Mouse (Mus musculus): Measurements from ENCODE around the gene Kcnj10. TPM values are rescaled to one million over a fixed set of nuclear protein-coding genes. Genes with fewer than 3 reads are reported as not detected.

Gene Kcnj10
- polyA plus RNA-seq, 1 experiment from 2014 or later: 2.5 TPM

DNA sequence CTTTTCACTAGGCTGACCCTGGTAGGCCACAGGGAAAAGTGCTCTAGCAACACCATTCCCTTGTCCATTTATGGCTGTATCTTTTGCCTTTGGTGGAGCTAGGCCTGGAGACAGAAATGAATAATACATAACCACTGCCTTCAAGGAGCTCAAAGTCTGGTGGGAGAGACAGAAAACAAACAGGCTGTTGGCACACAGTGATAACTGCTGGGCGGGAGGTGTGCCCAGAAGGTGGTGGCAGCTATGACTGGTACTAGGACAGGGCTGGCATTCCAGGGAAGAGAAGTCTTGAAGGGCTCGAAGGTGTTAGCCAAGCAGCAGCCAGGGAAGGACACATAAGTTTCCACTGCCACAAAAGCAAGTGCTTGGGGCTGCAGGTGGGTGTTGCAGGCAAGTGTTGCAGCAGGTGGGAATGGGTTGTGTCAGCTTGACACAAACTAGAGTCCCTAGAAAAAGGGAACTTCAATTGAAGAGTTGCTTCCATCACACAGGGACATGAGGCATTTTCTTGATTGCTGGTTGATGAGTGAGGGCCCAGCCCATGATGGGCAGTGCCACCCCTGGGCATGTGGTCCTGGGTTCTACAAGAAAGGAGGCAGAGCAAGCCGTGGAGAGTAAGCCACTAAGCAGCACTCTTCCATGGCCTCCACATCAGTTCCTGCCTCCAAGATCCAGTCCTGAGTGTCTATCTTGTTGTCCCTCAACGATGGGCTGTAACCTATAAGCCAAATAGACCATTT, 72.7 kb downstream of the Kcnj10 start:
- 85% methylated on average over 4 of the region's 4 CpGs for whole genome bisulfite sequencing
- Histone ChIP-seq H3K36me3 (ENCODE audit: control insufficient read depth, insufficient read depth, low read length) (no peaks in the 10 kb centered on the region), H3K4me3 (ENCODE audit: low read depth, low read length) (no peak overlapping the region), H3K4me1 (ENCODE audit: control insufficient read depth, insufficient read depth, low read length) (no peaks in the 10 kb centered on the region), H3K9me3 (replicated peaks; ENCODE audit: control insufficient read depth, low read length, poor library complexity, severe bottlenecking) (no peaks in the 10 kb centered on the region), H3K27ac (ENCODE audit: low read length) (no peak overlapping the region), H3K9ac (ENCODE audit: low read depth, low read length) (no peak overlapping the region), H3K4me2 (ENCODE audit: low read length) (no peak overlapping the region), H3K27me3 (ENCODE audit: control insufficient read depth, insufficient read depth, low read depth, low read length) (no peaks in the 10 kb centered on the region)
- no peak for ATAC-seq

DNA sequence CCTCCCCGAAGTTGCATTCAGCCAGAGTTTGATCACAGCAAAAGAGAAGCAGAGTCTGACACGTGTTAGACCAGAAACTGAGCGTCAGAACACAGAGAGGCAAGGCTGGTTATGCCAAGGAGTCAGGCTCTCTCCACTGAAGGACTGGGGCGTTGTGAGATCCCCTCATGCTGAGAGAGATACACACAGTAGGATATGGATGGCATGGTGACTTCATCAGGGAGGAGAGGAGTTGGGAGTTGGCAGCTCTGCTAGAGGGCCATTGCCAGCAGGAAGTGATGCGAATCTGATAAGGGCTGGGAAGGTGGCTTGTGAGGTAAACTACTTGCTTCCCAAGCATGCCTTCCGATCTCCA, 73.2 kb downstream of the Kcnj10 start:
- Histone ChIP-seq H3K4me1 (ENCODE audit: control insufficient read depth, insufficient read depth, low read length) (no peaks in the 10 kb centered on the region), H3K4me2 (ENCODE audit: low read length) (no peak overlapping the region), H3K4me3 (ENCODE audit: low read depth, low read length) (no peak overlapping the region), H3K36me3 (ENCODE audit: control insufficient read depth, insufficient read depth, low read length) (no peaks in the 10 kb centered on the region), H3K9me3 (replicated peaks; ENCODE audit: control insufficient read depth, low read length, poor library complexity, severe bottlenecking) (no peaks in the 10 kb centered on the region), H3K27me3 (ENCODE audit: control insufficient read depth, insufficient read depth, low read depth, low read length) (no peaks in the 10 kb centered on the region), H3K27ac (ENCODE audit: low read length) (no peak overlapping the region), H3K9ac (ENCODE audit: low read depth, low read length) (no peak overlapping the region)
- WGBS: 83% methylated on average over 6 of the region's 6 CpGs
- ATAC-seq: no peak

DNA sequence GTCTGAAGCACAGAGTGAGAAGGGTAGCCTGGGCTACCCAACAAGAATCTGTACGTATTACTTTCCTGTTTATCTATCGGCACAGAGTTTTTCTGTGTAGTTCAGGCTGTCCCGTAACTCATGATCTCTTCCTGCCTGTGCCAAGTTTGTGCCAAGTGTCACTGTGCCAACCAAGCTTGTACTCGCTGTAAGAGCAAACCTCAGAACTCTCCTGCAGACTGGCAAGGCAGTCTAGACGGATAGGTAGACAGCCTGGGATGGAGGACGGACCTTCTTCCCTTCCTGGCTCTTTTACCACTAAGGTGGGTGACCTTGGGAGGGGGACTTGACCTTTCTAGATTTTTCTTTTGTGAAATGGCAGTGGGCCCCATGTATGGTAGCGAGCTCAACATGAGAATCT, 74.1 kb downstream of the Kcnj10 start:
- Histone ChIP-seq H3K4me1 (ENCODE audit: control insufficient read depth, insufficient read depth, low read length) (no peaks in the 10 kb centered on the region), H3K4me3 (ENCODE audit: low read depth, low read length) (no peak overlapping the region), H3K9me3 (replicated peaks; ENCODE audit: control insufficient read depth, low read length, poor library complexity, severe bottlenecking) (no peaks in the 10 kb centered on the region), H3K27me3 (ENCODE audit: control insufficient read depth, insufficient read depth, low read depth, low read length) (no peaks in the 10 kb centered on the region), H3K9ac (ENCODE audit: low read depth, low read length) (no peak overlapping the region), H3K36me3 (ENCODE audit: control insufficient read depth, insufficient read depth, low read length) (no peaks in the 10 kb centered on the region), H3K4me2 (ENCODE audit: low read length) (no peak overlapping the region), H3K27ac (ENCODE audit: low read length) (no peak overlapping the region)
- 87% methylated on average over 7 of the region's 7 CpGs for WGBS
- ATAC-seq: no peak

DNA sequence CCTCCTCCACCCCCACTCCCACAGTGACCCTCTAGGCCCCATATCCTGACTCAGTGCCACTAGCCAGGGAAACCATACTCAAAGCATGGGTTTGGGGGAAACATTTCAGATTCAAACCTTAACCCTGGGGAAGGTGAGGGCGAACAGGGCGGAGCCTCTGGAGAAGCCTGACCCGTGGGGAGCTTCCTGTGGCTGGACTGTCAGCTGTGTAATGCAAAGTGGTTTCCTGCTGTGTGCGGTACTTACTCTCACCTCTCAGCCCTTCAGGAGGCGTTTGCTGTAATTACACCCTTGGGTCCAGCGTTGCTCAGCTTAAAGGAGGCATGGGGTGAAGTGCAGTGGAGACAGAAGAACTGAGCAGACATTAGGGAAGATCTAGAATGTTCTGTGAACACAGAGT, 77.2 kb downstream of the Kcnj10 start:
- no peak for ATAC-seq
- no peaks in the 10 kb centered on the region for H3K36me3 ChIP-seq (ENCODE audit: control insufficient read depth, insufficient read depth, low read length)
- WGBS: 16% methylated on average over 6 of the region's 6 CpGs

DNA sequence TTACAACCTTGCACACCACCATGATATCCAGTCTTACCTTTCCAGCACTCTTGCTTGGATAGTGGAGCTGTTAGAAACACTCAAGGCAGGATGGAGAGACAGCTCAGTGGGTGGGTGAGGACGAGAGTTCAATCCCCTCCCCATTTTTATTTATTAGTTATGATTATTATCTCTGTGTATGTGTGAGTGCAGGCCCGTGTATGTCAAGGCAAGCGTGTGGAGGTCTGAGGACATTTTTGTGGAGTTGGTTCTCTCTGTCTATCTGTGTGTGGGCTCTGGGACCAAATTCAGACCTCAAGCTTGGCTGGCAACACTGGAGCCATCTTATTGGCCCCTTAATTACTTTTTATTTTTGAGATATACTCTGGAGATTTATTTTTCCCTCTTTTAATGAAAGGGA, 77.6 kb downstream of the Kcnj10 start:
- no peaks in the 10 kb centered on the region for H3K9me3 ChIP-seq (replicated peaks; ENCODE audit: control insufficient read depth, low read length, poor library complexity, severe bottlenecking)
- no peak overlapping the region for H3K4me2 ChIP-seq (ENCODE audit: low read length)
- no peak for ATAC-seq
- H3K4me1 ChIP-seq (ENCODE audit: control insufficient read depth, insufficient read depth, low read length): no peaks in the 10 kb centered on the region
- H3K27ac ChIP-seq (ENCODE audit: low read length): no peak overlapping the region
- 72% methylated on average over 3 of the region's 3 CpGs for WGBS
- no peaks in the 10 kb centered on the region for H3K36me3 ChIP-seq (ENCODE audit: control insufficient read depth, insufficient read depth, low read length)
- no peaks in the 10 kb centered on the region for H3K27me3 ChIP-seq (ENCODE audit: control insufficient read depth, insufficient read depth, low read depth, low read length)
- no peak overlapping the region for H3K4me3 ChIP-seq (ENCODE audit: low read depth, low read length)
- H3K9ac ChIP-seq (ENCODE audit: low read depth, low read length): no peak overlapping the region

More for the DNA sequence above, 77.2 kb downstream of the Kcnj10 start:
- no peak overlapping the region for H3K27ac ChIP-seq (ENCODE audit: low read length)
- no peak overlapping the region for H3K4me2 ChIP-seq (ENCODE audit: low read length)
- no peaks in the 10 kb centered on the region for H3K4me1 ChIP-seq (ENCODE audit: control insufficient read depth, insufficient read depth, low read length)
- H3K9ac ChIP-seq (ENCODE audit: low read depth, low read length): no peak overlapping the region
- no peak overlapping the region for H3K4me3 ChIP-seq (ENCODE audit: low read depth, low read length)
- H3K27me3 ChIP-seq (ENCODE audit: control insufficient read depth, insufficient read depth, low read depth, low read length): no peaks in the 10 kb centered on the region
- H3K9me3 ChIP-seq (replicated peaks; ENCODE audit: control insufficient read depth, low read length, poor library complexity, severe bottlenecking): no peaks in the 10 kb centered on the region

DNA sequence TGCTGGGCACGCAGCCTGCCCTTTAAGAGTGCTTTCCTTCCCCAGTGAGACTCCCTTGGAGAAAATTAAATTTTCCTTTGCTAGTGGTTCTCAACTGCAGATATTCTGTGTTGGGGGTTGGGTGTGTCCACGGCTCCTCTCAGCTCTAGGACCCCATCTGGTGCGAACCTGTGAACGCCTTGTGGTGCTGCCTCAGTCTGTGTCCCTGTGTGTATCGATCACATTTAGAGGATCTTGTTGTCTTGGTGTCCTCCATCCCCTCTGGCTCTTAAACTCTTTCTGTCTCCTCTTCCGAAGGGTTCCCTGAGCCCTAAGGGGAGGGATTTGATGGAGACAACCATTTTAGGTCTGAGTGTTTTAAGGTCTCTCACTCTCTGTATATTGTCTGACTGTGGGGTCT, 79.2 kb downstream of the Kcnj10 start:
- H3K9ac ChIP-seq (ENCODE audit: low read depth, low read length): no peak overlapping the region
- H3K27ac ChIP-seq (ENCODE audit: low read length): no peak overlapping the region
- no peak for ATAC-seq
- H3K4me2 ChIP-seq (ENCODE audit: low read length): no peak overlapping the region
- no peaks in the 10 kb centered on the region for H3K36me3 ChIP-seq (ENCODE audit: control insufficient read depth, insufficient read depth, low read length)
- WGBS: 86% methylated on average over 6 of the region's 6 CpGs
- no peaks in the 10 kb centered on the region for H3K4me1 ChIP-seq (ENCODE audit: control insufficient read depth, insufficient read depth, low read length)
- H3K4me3 ChIP-seq (ENCODE audit: low read depth, low read length): no peak overlapping the region
- no peaks in the 10 kb centered on the region for H3K27me3 ChIP-seq (ENCODE audit: control insufficient read depth, insufficient read depth, low read depth, low read length)
- no peaks in the 10 kb centered on the region for H3K9me3 ChIP-seq (replicated peaks; ENCODE audit: control insufficient read depth, low read length, poor library complexity, severe bottlenecking)

GRCm38 (mm10) chr1:172423393-172423792, 82.4 kb downstream of the Kcnj10 start:
- WGBS: 67% methylated on average over 1 of the region's 1 CpGs
- no peak for ATAC-seq

More at GRCm38 (mm10) chr1:172423393-172423792, 82.4 kb downstream of the Kcnj10 start:
- Histone ChIP-seq H3K9me3 (replicated peaks; ENCODE audit: control insufficient read depth, low read length, poor library complexity, severe bottlenecking) (no peaks in the 10 kb centered on the region), H3K4me2 (ENCODE audit: low read length) (no peak overlapping the region), H3K36me3 (ENCODE audit: control insufficient read depth, insufficient read depth, low read length) (no peaks in the 10 kb centered on the region), H3K4me3 (ENCODE audit: low read depth, low read length) (no peak overlapping the region), H3K4me1 (ENCODE audit: control insufficient read depth, insufficient read depth, low read length) (no peaks in the 10 kb centered on the region), H3K27me3 (ENCODE audit: control insufficient read depth, insufficient read depth, low read depth, low read length) (no peaks in the 10 kb centered on the region), H3K9ac (ENCODE audit: low read depth, low read length) (no peak overlapping the region), H3K27ac (ENCODE audit: low read length) (no peak overlapping the region)

Other genes starting within 250 kb of the Kcnj10 start
- gene Pex19, start 214.5 kb upstream of the Kcnj10 start, polyA plus RNA-seq (2015; fragmentation: Nextera tagmentation; extraction: Ambion mirVana): 160 and 162 TPM in 2 replicates
- 84.7 and 84.9 TPM in 2 replicates for gene Dcaf8, start 193.1 kb upstream of the Kcnj10 start, polyA plus RNA-seq (2015; fragmentation: Nextera tagmentation; extraction: Ambion mirVana)
- 460 and 525 TPM in 2 replicates for gene Pea15a, start 134.4 kb upstream of the Kcnj10 start, polyA plus RNA-seq (2015; fragmentation: Nextera tagmentation; extraction: Ambion mirVana)
- gene Casq1, start 121.3 kb upstream of the Kcnj10 start, polyA plus RNA-seq (2015; fragmentation: Nextera tagmentation; extraction: Ambion mirVana): 1.8 and 2.2 TPM in 2 replicates
- not detected in 2 replicates for gene Atp1a4, start 82.8 kb upstream of the Kcnj10 start, polyA plus RNA-seq (2015; fragmentation: Nextera tagmentation; extraction: Ambion mirVana)
- gene Igsf8, start 79.6 kb upstream of the Kcnj10 start, polyA plus RNA-seq (2015; fragmentation: Nextera tagmentation; extraction: Ambion mirVana): 63.9 and 64.0 TPM in 2 replicates
- gene Atp1a2, start 43.1 kb upstream of the Kcnj10 start, polyA plus RNA-seq (2015; fragmentation: Nextera tagmentation; extraction: Ambion mirVana): 53.2 and 69.0 TPM in 2 replicates
- 7.7 and 7.8 TPM in 2 replicates for gene Kcnj9, start 11.9 kb upstream of the Kcnj10 start, polyA plus RNA-seq (2015; fragmentation: Nextera tagmentation; extraction: Ambion mirVana)
- 3.4 and 3.5 TPM in 2 replicates for gene Pigm, start 35.3 kb downstream of the Kcnj10 start, polyA plus RNA-seq (2015; fragmentation: Nextera tagmentation; extraction: Ambion mirVana)
- gene Slamf9, start 134.1 kb downstream of the Kcnj10 start, polyA plus RNA-seq (2015; fragmentation: Nextera tagmentation; extraction: Ambion mirVana): 0.23 and 0.37 TPM in 2 replicates
- gene Igsf9, start 140.6 kb downstream of the Kcnj10 start, polyA plus RNA-seq (2015; fragmentation: Nextera tagmentation; extraction: Ambion mirVana): 73.0 and 74.4 TPM in 2 replicates
- gene Tagln2, start 158.8 kb downstream of the Kcnj10 start, polyA plus RNA-seq (2015; fragmentation: Nextera tagmentation; extraction: Ambion mirVana): 47.3 and 53.0 TPM in 2 replicates
- gene Cfap45, start 179.6 kb downstream of the Kcnj10 start, polyA plus RNA-seq (2015; fragmentation: Nextera tagmentation; extraction: Ambion mirVana): 4.0 and 4.7 TPM in 2 replicates
- 0.72 and 1.3 TPM in 2 replicates for gene Vsig8, start 214.7 kb downstream of the Kcnj10 start, polyA plus RNA-seq (2015; fragmentation: Nextera tagmentation; extraction: Ambion mirVana)
- gene Slamf8, start 249.4 kb downstream of the Kcnj10 start, polyA plus RNA-seq (2015; fragmentation: Nextera tagmentation; extraction: Ambion mirVana): not detected in 2 replicates

All from midbrain, embryonic 16.5 days (tissue).